ENCODE assay signal across 13 mouse cellular contexts in genomic region chr5:64816290-64816973, GRCm38 (mm10). TPM values are rescaled to one million over a fixed set of nuclear protein-coding genes. Genes with fewer than 3 reads are reported as not detected.
DNase-seq lines count a peak whose midpoint lies in the region; ATAC-seq and TF ChIP-seq lines count a peak whose summit lies in the region.
"Had no signal": no experiment of that assay in that cellular context is flagged by ENCODE, and none has a peak within 500 bp of the region (broad histone marks: within the 10 kb centered on the region; RNA-seq: fewer than 3 reads in every experiment).

No protein-coding gene starts in this region.

- no peaks in the 10 kb centered on the region for H3K27me3 ChIP-seq in embryonic facial prominence, embryonic 10.5 days (replicated peaks; ENCODE audit: low read depth, poor library complexity, severe bottlenecking)
- no peaks in the 10 kb centered on the region for H3K27me3 ChIP-seq in liver, postnatal 0 days (ENCODE audit: insufficient read depth, low read length)
- H3K27me3 ChIP-seq: hindbrain, embryonic 12.5 days; limb, embryonic 12.5 days had no signal

- H3K27ac ChIP-seq in gastrocnemius, adult 2 months, result peak overlapping the region; percentile 51
- H3K27ac ChIP-seq in layer of hippocampus, adult 2 months, result peak overlapping the region; percentile 32
- H3K27ac ChIP-seq in embryonic facial prominence, embryonic 10.5 days (replicated peaks), result 0 out of 2 replicates have a peak overlapping the region, but pooled peaks have one; percentile 10
- no peak overlapping the region for H3K27ac ChIP-seq in liver, postnatal 0 days (ENCODE audit: low read depth)
- H3K27ac ChIP-seq: hindbrain, embryonic 12.5 days; limb, embryonic 12.5 days had no signal

- H3K4me3 ChIP-seq in gastrocnemius, adult 2 months, result peak overlapping the region; percentile 28
- no peak overlapping the region for H3K4me3 ChIP-seq in layer of hippocampus, adult 2 months
- no peak overlapping the region for H3K4me3 ChIP-seq in embryonic facial prominence, embryonic 10.5 days
- H3K4me3 ChIP-seq in liver, postnatal 0 days (ENCODE audit: low read depth, low read length), result no peak overlapping the region
- H3K4me3 ChIP-seq: hindbrain, embryonic 12.5 days; limb, embryonic 12.5 days had no signal

- H3K9me3 ChIP-seq in embryonic facial prominence, embryonic 10.5 days, result no peaks in the 10 kb centered on the region
- no peaks in the 10 kb centered on the region for H3K9me3 ChIP-seq in liver, postnatal 0 days (ENCODE audit: low read length)
- H3K9me3 ChIP-seq: hindbrain, embryonic 12.5 days; limb, embryonic 12.5 days had no signal

- H3K36me3 ChIP-seq in embryonic facial prominence, embryonic 10.5 days (replicated peaks), result peaks cover 72% of the 10 kb centered on the region
- H3K36me3 ChIP-seq in liver, postnatal 0 days (replicated peaks; ENCODE audit: insufficient read depth, low read length), result peaks cover 72% of the 10 kb centered on the region

- no peak for TF ChIP-seq EP300 in liver, postnatal 0 days (IDR thresholded peaks at IDR 0.05; ENCODE audit: low read depth)

- intact Hi-C loops in gastrocnemius, adult 2 months (cut with DNase I), result no loop called here

- H3K9ac ChIP-seq in liver, postnatal 0 days (replicated peaks), result 0 out of 2 replicates have a peak overlapping the region, but pooled peaks have one; percentile 18
- H3K9ac ChIP-seq: hindbrain, embryonic 12.5 days; limb, embryonic 12.5 days had no signal

- peaks cover 45% of the 10 kb centered on the region for H3K4me1 ChIP-seq in embryonic facial prominence, embryonic 10.5 days
- H3K4me1 ChIP-seq in liver, postnatal 0 days (ENCODE audit: insufficient read depth), result peaks cover 30% of the 10 kb centered on the region

- no peak for DNase-seq in gastrocnemius, adult 2 months
- DNase-seq in gastrocnemius, adult 18-20 months (ENCODE audit: low spot score), result no peak
- no peak for DNase-seq in layer of hippocampus, adult 2 months (ENCODE audit: low spot score in 2 of 2)
- no peak for DNase-seq in layer of hippocampus, postnatal 14 days (ENCODE audit: low spot score in 2 of 2)
- DNase-seq in embryonic facial prominence, embryonic 10.5 days (ENCODE audit: low spot score), result no peak
- no peak for DNase-seq in liver, postnatal 0 days
- DNase-seq in urinary bladder, adult 2 months (ENCODE audit: low spot score), result no peak
- DNase-seq in embryo, embryonic 9.5 days (ENCODE audit: extremely low spot score), result no peak
- DNase-seq: B cell, adult 2 months; kidney, adult 9 months; right cerebral cortex, postnatal 14 days had no signal

- 82% methylated on average over 15 of the region's 15 CpGs for WGBS in embryonic facial prominence, embryonic 10.5 days
- 73% methylated on average over 15 of the region's 15 CpGs for WGBS in liver, postnatal 0 days (ENCODE audit: insufficient replicate concordance)

- no peak for ATAC-seq in liver, postnatal 0 days

- no peak overlapping the region for H3K4me2 ChIP-seq in liver, postnatal 0 days (ENCODE audit: low read depth, low read length)
- H3K4me2 ChIP-seq: hindbrain, embryonic 12.5 days; limb, embryonic 12.5 days had no signal

- TF ChIP-seq CTCF in gastrocnemius, adult 2 months (IDR thresholded peaks at IDR 0.05), result no peak
- TF ChIP-seq CTCF in layer of hippocampus, adult 2 months (conservative IDR thresholded peaks at IDR 0.05), result no peak
- no peak for TF ChIP-seq CTCF in liver, postnatal 0 days (IDR thresholded peaks at IDR 0.05; ENCODE audit: low read depth)

RNA-seq across cellular contexts. Expression of gene Klf3, which starts 13.2 kb away (rescaled TPM):
- 10 to 100 TPM; 18.2 to 20.4 TPM for total RNA-seq in gastrocnemius, adult 2 months (2021)
- total RNA-seq in gastrocnemius, adult 18-20 months (2021), result 10 to 100 TPM; 12.7 to 22.1 TPM
- total RNA-seq in layer of hippocampus, adult 2 months (2021), result 10 to 100 TPM; 55.0 to 55.2 TPM
- 10 to 100 TPM; 46.4 TPM for total RNA-seq in layer of hippocampus, postnatal 14 days (2021)
- 55.0 and 55.2 TPM in 2 replicates for polyA plus RNA-seq in embryonic facial prominence, embryonic 10.5 days (2016; fragmentation: Nextera tagmentation; extraction: Ambion mirVana)
- polyA plus RNA-seq in liver, postnatal 0 days (2015; fragmentation: Nextera tagmentation; extraction: Ambion mirVana), result 63.5 and 65.7 TPM in 2 replicates
- 55.4 and 59.6 TPM in 2 replicates for polyA plus RNA-seq in urinary bladder, adult 2 months (2012; rRNA removed)
